Mouse (Mus musculus): Measurements from ENCODE around the gene Gm9857.

Gm9857 gene

GRCm38 (mm10) chr3:108926308-108926707 lies 13.9 kb downstream of the Gm9857 start:
- in situ Hi-C loops (cut with MboI; ENCODE audit: unreplicated experiment in 2 of 2) = no loop called here

GRCm38 (mm10) chr3:108925677-108926076 lies 14.6 kb downstream of the Gm9857 start:
- in situ Hi-C loops (cut with MboI; ENCODE audit: unreplicated experiment in 2 of 2) = no loop called here

- in situ Hi-C loops (cut with MboI; ENCODE audit: unreplicated experiment in 2 of 2) = loop anchor here in 1 of 2 experiments (25.0 kb wide), 1 partner anchor 260 kb away; the partner anchor contains the start of gene Clcc1
Observed at GRCm38 (mm10) chr3:108921822-108922221, 18.4 kb downstream of the Gm9857 start.

GRCm38 (mm10) chr3:108920442-108921070 lies 19.7 kb downstream of the Gm9857 start:
- in situ Hi-C loops (cut with MboI; ENCODE audit: unreplicated experiment in 2 of 2) = loop anchor here in 1 of 2 experiments (25.0 kb wide), 1 partner anchor 258 kb away; the partner anchor contains the start of gene Clcc1

GRCm38 (mm10) chr3:108918852-108919251 lies 21.4 kb downstream of the Gm9857 start:
- in situ Hi-C loops (cut with MboI; ENCODE audit: unreplicated experiment in 2 of 2) = loop anchor here (5.0 to 25.0 kb wide), 3 partner anchors 143 to 354 kb away; partner anchors contain the start of genes Clcc1 (in 1 of the 2) and Tmem167b (in 1 of the 2)

- in situ Hi-C loops (cut with MboI; ENCODE audit: unreplicated experiment in 2 of 2) = loop anchor here (5.0 to 25.0 kb wide), 3 partner anchors 144 to 353 kb away; partner anchors contain the start of genes Clcc1 (in 1 of the 2) and Tmem167b (in 1 of the 2)
Observed at GRCm38 (mm10) chr3:108917986-108918385, 22.3 kb downstream of the Gm9857 start.

- in situ Hi-C loops (cut with MboI; ENCODE audit: unreplicated experiment in 2 of 2) = loop anchor here (5.0 to 25.0 kb wide), 3 partner anchors 145 to 352 kb away; partner anchors contain the start of genes Clcc1 (in 1 of the 2) and Tmem167b (in 1 of the 2)
Observed at GRCm38 (mm10) chr3:108916857-108917256, 23.4 kb downstream of the Gm9857 start.

GRCm38 (mm10) chr3:108915999-108916398 lies 24.2 kb downstream of the Gm9857 start:
- in situ Hi-C loops (cut with MboI; ENCODE audit: unreplicated experiment in 2 of 2) = loop anchor here (5.0 to 25.0 kb wide), 3 partner anchors 146 to 351 kb away; partner anchors contain the start of genes Clcc1 (in 1 of the 2) and Tmem167b (in 1 of the 2)

- in situ Hi-C loops (cut with MboI; ENCODE audit: unreplicated experiment in 2 of 2) = loop anchor here in 1 of 2 experiments (10.0 to 25.0 kb wide), 2 partner anchors 249 to 347 kb away; partner anchors contain the start of genes Clcc1 and Tmem167b
Observed at GRCm38 (mm10) chr3:108911548-108912413, 28.5 kb downstream of the Gm9857 start, which contains the start of gene Prpf38b. Gene Prpf38b, minus strand, starts transcription at chr3:108911727.

- in situ Hi-C loops (cut with MboI; ENCODE audit: unreplicated experiment in 2 of 2) = loop anchor here in 1 of 2 experiments (10.0 to 25.0 kb wide), 2 partner anchors 249 to 346 kb away; partner anchors contain the start of genes Clcc1 and Tmem167b
Observed at GRCm38 (mm10) chr3:108911081-108911547, 29.1 kb downstream of the Gm9857 start.

- in situ Hi-C loops (cut with MboI; ENCODE audit: unreplicated experiment in 2 of 2) = loop anchor here in 1 of 2 experiments (10.0 to 25.0 kb wide), 2 partner anchors 248 to 346 kb away; partner anchors contain the start of genes Clcc1 and Tmem167b
Observed at GRCm38 (mm10) chr3:108910303-108911080, 29.8 kb downstream of the Gm9857 start.

GRCm38 (mm10) chr3:108902934-108903333 lies 37.3 kb downstream of the Gm9857 start:
- in situ Hi-C loops (cut with MboI; ENCODE audit: unreplicated experiment in 2 of 2) = loop anchor here (5.0 to 25.0 kb wide), 6 partner anchors 61 to 458 kb away; partner anchors contain the start of genes Clcc1 (in 1 of the 2), Fam102b (in 1 of the 2), Sars (in 1 of the 2) and Stxbp3 (in 1 of the 2)

GRCm38 (mm10) chr3:108902038-108902437 lies 38.2 kb downstream of the Gm9857 start:
- in situ Hi-C loops (cut with MboI; ENCODE audit: unreplicated experiment in 2 of 2) = loop anchor here (5.0 to 25.0 kb wide), 6 partner anchors 60 to 457 kb away; partner anchors contain the start of genes Clcc1 (in 1 of the 2), Fam102b (in 1 of the 2), Sars (in 1 of the 2) and Stxbp3 (in 1 of the 2)

- in situ Hi-C loops (cut with MboI; ENCODE audit: unreplicated experiment in 2 of 2) = loop anchor here (5.0 to 25.0 kb wide), 6 partner anchors 58 to 456 kb away; partner anchors contain the start of genes Clcc1 (in 1 of the 2), Fam102b (in 1 of the 2), Sars (in 1 of the 2) and Stxbp3 (in 1 of the 2)
Observed at GRCm38 (mm10) chr3:108900681-108901080, 39.6 kb downstream of the Gm9857 start.

- in situ Hi-C loops (cut with MboI; ENCODE audit: unreplicated experiment in 2 of 2) = loop anchor here (5.0 to 25.0 kb wide), 6 partner anchors 58 to 455 kb away; partner anchors contain the start of genes Clcc1 (in 1 of the 2), Fam102b (in 1 of the 2), Sars (in 1 of the 2) and Stxbp3 (in 1 of the 2)
Observed at GRCm38 (mm10) chr3:108900147-108900546, 40.1 kb downstream of the Gm9857 start.

- in situ Hi-C loops (cut with MboI; ENCODE audit: unreplicated experiment in 2 of 2) = no loop called here
Observed at GRCm38 (mm10) chr3:108898640-108899039, 41.6 kb downstream of the Gm9857 start.

GRCm38 (mm10) chr3:108892914-108893313 lies 47.3 kb downstream of the Gm9857 start:
- in situ Hi-C loops (cut with MboI; ENCODE audit: unreplicated experiment in 2 of 2) = no loop called here

GRCm38 (mm10) chr3:108892080-108892479 lies 48.2 kb downstream of the Gm9857 start:
- in situ Hi-C loops (cut with MboI; ENCODE audit: unreplicated experiment in 2 of 2) = no loop called here
